Mouse (Mus musculus) CD4-positive, CD25-positive, alpha-beta regulatory T cell, adult 2 months (primary cell): ENCODE data around the gene Vmn2r46.
"Not testable (repeated sequence)": the region's sequence is repeated elsewhere in the genome, so short reads cannot be mapped to it uniquely, and the experiment has no call there.

Experiments
- DNase-seq: peaks from one replicate; pipeline ENCODE4 v3.0.0-alpha.2; 2012; ENCODE audit warnings: low read depth, low spot score

Gene Vmn2r46

DNA sequence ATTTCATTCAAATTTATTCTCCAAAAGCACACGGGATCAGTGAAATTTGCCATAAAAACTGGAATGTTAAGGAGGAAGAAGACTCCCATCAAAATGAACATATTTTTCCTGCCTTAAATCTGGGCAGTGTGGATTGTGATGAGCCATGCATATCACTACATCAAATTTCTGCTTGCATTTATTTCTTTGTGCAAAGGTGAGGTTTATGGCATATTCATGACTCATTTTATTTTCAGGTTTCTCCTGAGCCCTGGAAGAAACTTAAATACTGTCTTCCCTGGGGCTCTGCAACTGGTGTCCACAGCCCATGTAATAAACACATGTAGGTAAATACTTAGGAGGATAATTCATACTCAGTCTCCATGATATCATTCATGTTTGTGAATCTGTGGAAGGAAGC, at the start of gene Vmn2r46:
TSS of gene Vmn2r46 (minus strand) at position 101 of the 400 bp plus-strand sequence.
- not testable (repeated sequence) for DNase-seq
